Mouse (Mus musculus): ENCODE results near the gene Lemd2. TPM values are rescaled to one million over a fixed set of nuclear protein-coding genes. Genes with fewer than 3 reads are reported as not detected.
A peak's percentile ranks its signal among the peaks of the same experiment; 100 is the strongest.

The Lemd2 gene
- polyA plus RNA-seq, 1 experiment from 2014 or later: 9.7 TPM

GRCm38 (mm10) chr17:27196206-27196605, 8.1 kb downstream of the Lemd2 start:
- WGBS: 78% methylated on average over 9 of the region's 9 CpGs
- no peak overlapping the region for H3K9ac ChIP-seq (replicated peaks; ENCODE audit: low read length)
- H3K9me3 ChIP-seq (ENCODE audit: low read length): no peaks in the 10 kb centered on the region
- peaks cover 18% of the 10 kb centered on the region for H3K4me1 ChIP-seq (ENCODE audit: insufficient read depth, low read length)
- no peak overlapping the region for H3K4me2 ChIP-seq (replicated peaks; ENCODE audit: low read depth, low read length)
- H3K36me3 ChIP-seq (ENCODE audit: insufficient read depth, low read length): peaks cover 81% of the 10 kb centered on the region
- no peak overlapping the region for H3K4me3 ChIP-seq (ENCODE audit: low read length)
- H3K27ac ChIP-seq (ENCODE audit: low read length): no peak overlapping the region
- ATAC-seq (ENCODE audit: low FRiP score, low TSS enrichment): no peak
- H3K27me3 ChIP-seq (ENCODE audit: insufficient read depth, low read length): no peaks in the 10 kb centered on the region

GRCm38 (mm10) chr17:27194258-27195185, 9.7 kb downstream of the Lemd2 start:
- Histone ChIP-seq H3K9me3 (ENCODE audit: low read length) (no peaks in the 10 kb centered on the region), H3K4me1 (ENCODE audit: insufficient read depth, low read length) (0 out of 2 replicates have a peak, but pooled peaks cover 2% of the 10 kb centered on the region), H3K4me3 (ENCODE audit: low read length) (no peak overlapping the region), H3K9ac (replicated peaks; ENCODE audit: low read length) (no peak overlapping the region), H3K36me3 (ENCODE audit: insufficient read depth, low read length) (peaks cover 83% of the 10 kb centered on the region), H3K27me3 (ENCODE audit: insufficient read depth, low read length) (no peaks in the 10 kb centered on the region), H3K4me2 (replicated peaks; ENCODE audit: low read depth, low read length) (no peak overlapping the region), H3K27ac (ENCODE audit: low read length) (no peak overlapping the region)
- no peak for ATAC-seq (ENCODE audit: low FRiP score, low TSS enrichment)
- 81% methylated on average over 20 of the region's 20 CpGs for WGBS

- no peak overlapping the region for H3K9ac ChIP-seq (replicated peaks; ENCODE audit: low read length)
- no peaks in the 10 kb centered on the region for H3K9me3 ChIP-seq (ENCODE audit: low read length)
- H3K27me3 ChIP-seq (ENCODE audit: insufficient read depth, low read length): no peaks in the 10 kb centered on the region
- peaks cover 61% of the 10 kb centered on the region for H3K36me3 ChIP-seq (ENCODE audit: insufficient read depth, low read length)
- ATAC-seq (ENCODE audit: low FRiP score, low TSS enrichment): no peak
- no peak overlapping the region for H3K27ac ChIP-seq (ENCODE audit: low read length)
- H3K4me1 ChIP-seq (ENCODE audit: insufficient read depth, low read length): no peaks in the 10 kb centered on the region
- 68% methylated on average over 5 of the region's 5 CpGs for WGBS
- H3K4me3 ChIP-seq (ENCODE audit: low read length): no peak overlapping the region
- no peak overlapping the region for H3K4me2 ChIP-seq (replicated peaks; ENCODE audit: low read depth, low read length)
Measured at GRCm38 (mm10) chr17:27191804-27192203, 12.5 kb downstream of the Lemd2 start.

- no peak overlapping the region for H3K9ac ChIP-seq (replicated peaks; ENCODE audit: low read length)
- no peak for ATAC-seq (ENCODE audit: low FRiP score, low TSS enrichment)
- peaks cover 57% of the 10 kb centered on the region for H3K36me3 ChIP-seq (ENCODE audit: insufficient read depth, low read length)
- H3K4me1 ChIP-seq (ENCODE audit: insufficient read depth, low read length): no peaks in the 10 kb centered on the region
- no peaks in the 10 kb centered on the region for H3K27me3 ChIP-seq (ENCODE audit: insufficient read depth, low read length)
- no peak overlapping the region for H3K4me2 ChIP-seq (replicated peaks; ENCODE audit: low read depth, low read length)
- H3K9me3 ChIP-seq (ENCODE audit: low read length): no peaks in the 10 kb centered on the region
- H3K4me3 ChIP-seq (ENCODE audit: low read length): no peak overlapping the region
- 80% methylated on average over 6 of the region's 6 CpGs for WGBS
- no peak overlapping the region for H3K27ac ChIP-seq (ENCODE audit: low read length)
Measured at GRCm38 (mm10) chr17:27191189-27191588, 13.1 kb downstream of the Lemd2 start.

GRCm38 (mm10) chr17:27189640-27190216, 14.5 kb downstream of the Lemd2 start:
- 39% methylated on average over 10 of the region's 10 CpGs for WGBS
- peak; percentile 68 for ATAC-seq (ENCODE audit: low FRiP score, low TSS enrichment)
- H3K9me3 ChIP-seq (ENCODE audit: low read length): no peaks in the 10 kb centered on the region
- no peak overlapping the region for H3K9ac ChIP-seq (replicated peaks; ENCODE audit: low read length)
- no peak overlapping the region for H3K4me3 ChIP-seq (ENCODE audit: low read length)
- H3K27ac ChIP-seq (ENCODE audit: low read length): no peak overlapping the region
- H3K4me2 ChIP-seq (replicated peaks; ENCODE audit: low read depth, low read length): no peak overlapping the region
- H3K27me3 ChIP-seq (ENCODE audit: insufficient read depth, low read length): no peaks in the 10 kb centered on the region
- peaks cover 44% of the 10 kb centered on the region for H3K36me3 ChIP-seq (ENCODE audit: insufficient read depth, low read length)
- H3K4me1 ChIP-seq (ENCODE audit: insufficient read depth, low read length): no peaks in the 10 kb centered on the region

- ATAC-seq (ENCODE audit: low FRiP score, low TSS enrichment): no peak
- Histone ChIP-seq H3K27me3 (ENCODE audit: insufficient read depth, low read length) (no peaks in the 10 kb centered on the region), H3K4me1 (ENCODE audit: insufficient read depth, low read length) (no peaks in the 10 kb centered on the region), H3K27ac (ENCODE audit: low read length) (no peak overlapping the region), H3K9me3 (ENCODE audit: low read length) (no peaks in the 10 kb centered on the region), H3K4me3 (ENCODE audit: low read length) (no peak overlapping the region), H3K4me2 (replicated peaks; ENCODE audit: low read depth, low read length) (no peak overlapping the region), H3K36me3 (ENCODE audit: insufficient read depth, low read length) (peaks cover 36% of the 10 kb centered on the region), H3K9ac (replicated peaks; ENCODE audit: low read length) (no peak overlapping the region)
- WGBS: 80% methylated on average over 9 of the region's 9 CpGs
Measured at GRCm38 (mm10) chr17:27188883-27189282, 15.4 kb downstream of the Lemd2 start.

GRCm38 (mm10) chr17:27187059-27187458, 17.2 kb downstream of the Lemd2 start:
- H3K4me3 ChIP-seq (ENCODE audit: low read length): no peak overlapping the region
- 62% methylated on average over 5 of the region's 5 CpGs for WGBS

GRCm38 (mm10) chr17:27186068-27186467, 18.2 kb downstream of the Lemd2 start:
- H3K4me1 ChIP-seq (ENCODE audit: insufficient read depth, low read length): no peaks in the 10 kb centered on the region
- no peak overlapping the region for H3K27ac ChIP-seq (ENCODE audit: low read length)
- H3K4me2 ChIP-seq (replicated peaks; ENCODE audit: low read depth, low read length): no peak overlapping the region
- no peaks in the 10 kb centered on the region for H3K9me3 ChIP-seq (ENCODE audit: low read length)
- H3K36me3 ChIP-seq (ENCODE audit: insufficient read depth, low read length): peaks cover 8% of the 10 kb centered on the region
- no peak overlapping the region for H3K4me3 ChIP-seq (ENCODE audit: low read length)
- H3K27me3 ChIP-seq (ENCODE audit: insufficient read depth, low read length): no peaks in the 10 kb centered on the region
- 93% methylated on average over 3 of the region's 3 CpGs for WGBS
- no peak overlapping the region for H3K9ac ChIP-seq (replicated peaks; ENCODE audit: low read length)
- no peak for ATAC-seq (ENCODE audit: low FRiP score, low TSS enrichment)

More at GRCm38 (mm10) chr17:27187059-27187458, 17.2 kb downstream of the Lemd2 start:
- H3K36me3 ChIP-seq (ENCODE audit: insufficient read depth, low read length): peaks cover 17% of the 10 kb centered on the region
- no peaks in the 10 kb centered on the region for H3K9me3 ChIP-seq (ENCODE audit: low read length)
- no peak overlapping the region for H3K27ac ChIP-seq (ENCODE audit: low read length)
- no peak for ATAC-seq (ENCODE audit: low FRiP score, low TSS enrichment)
- no peak overlapping the region for H3K4me2 ChIP-seq (replicated peaks; ENCODE audit: low read depth, low read length)
- H3K4me1 ChIP-seq (ENCODE audit: insufficient read depth, low read length): no peaks in the 10 kb centered on the region
- H3K27me3 ChIP-seq (ENCODE audit: insufficient read depth, low read length): no peaks in the 10 kb centered on the region
- no peak overlapping the region for H3K9ac ChIP-seq (replicated peaks; ENCODE audit: low read length)

- H3K27me3 ChIP-seq (ENCODE audit: insufficient read depth, low read length): no peaks in the 10 kb centered on the region
- no peak for ATAC-seq (ENCODE audit: low FRiP score, low TSS enrichment)
- no peak overlapping the region for H3K9ac ChIP-seq (replicated peaks; ENCODE audit: low read length)
- no peaks in the 10 kb centered on the region for H3K9me3 ChIP-seq (ENCODE audit: low read length)
- H3K4me3 ChIP-seq (ENCODE audit: low read length): no peak overlapping the region
- H3K27ac ChIP-seq (ENCODE audit: low read length): no peak overlapping the region
- H3K36me3 ChIP-seq (ENCODE audit: insufficient read depth, low read length): no peaks in the 10 kb centered on the region
- H3K4me1 ChIP-seq (ENCODE audit: insufficient read depth, low read length): no peaks in the 10 kb centered on the region
- H3K4me2 ChIP-seq (replicated peaks; ENCODE audit: low read depth, low read length): no peak overlapping the region
- 90% methylated on average over 12 of the region's 12 CpGs for WGBS
Measured at GRCm38 (mm10) chr17:27183667-27184292, 20.5 kb downstream of the Lemd2 start.
